Mouse (Mus musculus) E14TG2a.4 (cell line): Measurements from ENCODE around the gene Prss48.

ENCODE experiments used
- CTCF ChIP-seq: conservative IDR thresholded peaks from 2 replicates; pipeline ENCODE4 v1.5.1; 2014; ENCODE audit warnings: low read length
- POU5F1 ChIP-seq: IDR thresholded peaks from 2 replicates; pipeline ENCODE4 v1.6.1; 2014; ENCODE audit warnings: low read length, borderline replicate concordance

- TF ChIP-seq CTCF (no peak), POU5F1 (no peak)
Measured at GRCm38 (mm10) chr3:85987225-85987624, 15.1 kb downstream of the Prss48 start.
